Comparison of ENCODE assay signal across 9 mouse cellular contexts in genomic region chr2:166008558-166009392, GRCm38 (mm10). TPM values are rescaled to one million over a fixed set of nuclear protein-coding genes. Genes with fewer than 3 reads are reported as not detected.
DNase-seq lines count a peak whose midpoint lies in the region; ATAC-seq and TF ChIP-seq lines count a peak whose summit lies in the region.
"Had no signal": no experiment of that assay in that cellular context is flagged by ENCODE, and none has a peak within 500 bp of the region (broad histone marks: within the 10 kb centered on the region; RNA-seq: fewer than 3 reads in every experiment).

No protein-coding gene starts in this region.

- no peaks in the 10 kb centered on the region for H3K36me3 ChIP-seq in intestine, embryonic 15.5 days
- H3K36me3 ChIP-seq in intestine, postnatal 0 days (ENCODE audit: control insufficient read depth, insufficient read depth): no peaks in the 10 kb centered on the region
- no peaks in the 10 kb centered on the region for H3K36me3 ChIP-seq in embryonic facial prominence, embryonic 13.5 days
- peaks cover 4% of the 10 kb centered on the region for H3K36me3 ChIP-seq in midbrain, embryonic 10.5 days

- H3K27ac ChIP-seq in intestine, embryonic 15.5 days: no peak overlapping the region
- H3K27ac ChIP-seq in intestine, postnatal 0 days (ENCODE audit: low read depth, low read length): no peak overlapping the region
- H3K27ac ChIP-seq in embryonic facial prominence, embryonic 13.5 days: peak overlapping the region; percentile 28
- peak overlapping the region; percentile 68 for H3K27ac ChIP-seq in midbrain, embryonic 10.5 days (replicated peaks)
- H3K27ac ChIP-seq: liver, embryonic 14.5 days had no signal

- peak; percentile 94 for DNase-seq in ES-CJ7 (ENCODE audit: low read depth, low spot score)
- no peak for DNase-seq in midbrain, embryonic 10.5 days (ENCODE audit: low spot score)
- DNase-seq in right cerebral cortex, adult 2 months (ENCODE audit: low spot score in 2 of 2): no peak
- no peak for DNase-seq in adrenal gland, postnatal 4 days (ENCODE audit: low spot score in 2 of 2)

- H3K27me3 ChIP-seq in intestine, embryonic 15.5 days (replicated peaks): no peaks in the 10 kb centered on the region
- no peaks in the 10 kb centered on the region for H3K27me3 ChIP-seq in intestine, postnatal 0 days (replicated peaks; ENCODE audit: control insufficient read depth, insufficient read depth, low read length)
- no peaks in the 10 kb centered on the region for H3K27me3 ChIP-seq in embryonic facial prominence, embryonic 13.5 days
- no peaks in the 10 kb centered on the region for H3K27me3 ChIP-seq in midbrain, embryonic 10.5 days (ENCODE audit: low read depth, poor library complexity, severe bottlenecking)

- H3K9me3 ChIP-seq in intestine, embryonic 15.5 days: no peaks in the 10 kb centered on the region
- H3K9me3 ChIP-seq in intestine, postnatal 0 days (ENCODE audit: control insufficient read depth): no peaks in the 10 kb centered on the region
- no peaks in the 10 kb centered on the region for H3K9me3 ChIP-seq in embryonic facial prominence, embryonic 13.5 days
- H3K9me3 ChIP-seq in midbrain, embryonic 10.5 days (replicated peaks): no peaks in the 10 kb centered on the region

- peak; percentile 35 for ATAC-seq in intestine, embryonic 15.5 days
- ATAC-seq in intestine, postnatal 0 days: no peak
- no peak for ATAC-seq in embryonic facial prominence, embryonic 13.5 days (ENCODE audit: insufficient number of reproducible peaks, insufficient read depth, low FRiP score, low TSS enrichment, low read depth)
- ATAC-seq in frontal cortex, adult (ENCODE audit: low TSS enrichment): no peak

- H3K4me2 ChIP-seq in intestine, embryonic 15.5 days (replicated peaks): no peak overlapping the region
- no peak overlapping the region for H3K4me2 ChIP-seq in intestine, postnatal 0 days (replicated peaks; ENCODE audit: low read depth)
- no peak overlapping the region for H3K4me2 ChIP-seq in embryonic facial prominence, embryonic 13.5 days

- no peak overlapping the region for H3K9ac ChIP-seq in intestine, embryonic 15.5 days
- no peak overlapping the region for H3K9ac ChIP-seq in intestine, postnatal 0 days (ENCODE audit: low read depth, low read length)
- H3K9ac ChIP-seq in embryonic facial prominence, embryonic 13.5 days: no peak overlapping the region
- H3K9ac ChIP-seq: liver, embryonic 14.5 days had no signal

- WGBS in intestine, embryonic 15.5 days: 55% methylated on average over 8 of the region's 8 CpGs
- WGBS in intestine, postnatal 0 days: 58% methylated on average over 8 of the region's 8 CpGs
- 45% methylated on average over 8 of the region's 8 CpGs for WGBS in embryonic facial prominence, embryonic 13.5 days
- 47% methylated on average over 8 of the region's 8 CpGs for WGBS in midbrain, embryonic 10.5 days

- peaks cover 32% of the 10 kb centered on the region for H3K4me1 ChIP-seq in intestine, embryonic 15.5 days (replicated peaks)
- no peaks in the 10 kb centered on the region; the same call in 1 of the 2 replicates for H3K4me1 ChIP-seq in intestine, postnatal 0 days (replicated peaks; ENCODE audit: control insufficient read depth, insufficient read depth, low read length)
- peaks cover 37% of the 10 kb centered on the region for H3K4me1 ChIP-seq in embryonic facial prominence, embryonic 13.5 days
- H3K4me1 ChIP-seq in midbrain, embryonic 10.5 days: peaks cover 41% of the 10 kb centered on the region

- TF ChIP-seq CTCF in intestine, postnatal 0 days (IDR thresholded peaks at IDR 0.05; ENCODE audit: low read depth): no peak

- H3K4me3 ChIP-seq in intestine, embryonic 15.5 days (replicated peaks): no peak overlapping the region
- no peak overlapping the region for H3K4me3 ChIP-seq in intestine, postnatal 0 days (ENCODE audit: low read depth, low read length)
- no peak overlapping the region for H3K4me3 ChIP-seq in embryonic facial prominence, embryonic 13.5 days
- H3K4me3 ChIP-seq in midbrain, embryonic 10.5 days: no peak overlapping the region

RNA-seq across cellular contexts. Expression of gene Ncoa3, which starts 16.3 kb away (rescaled TPM):
- 10.8 TPM in 2 replicates for polyA plus RNA-seq in intestine, embryonic 15.5 days (2015; fragmentation: Nextera tagmentation; extraction: Ambion mirVana)
- 4.7 and 5.7 TPM in 2 replicates for polyA plus RNA-seq in intestine, postnatal 0 days (2015; fragmentation: Nextera tagmentation; extraction: Ambion mirVana)
- 14.4 and 14.7 TPM in 2 replicates for polyA plus RNA-seq in embryonic facial prominence, embryonic 13.5 days (2015; fragmentation: Nextera tagmentation; extraction: Ambion mirVana)
- polyA plus RNA-seq in midbrain, embryonic 10.5 days (2016; fragmentation: Nextera tagmentation; extraction: Ambion mirVana): 15.2 and 15.9 TPM in 2 replicates
- 10 to 100 TPM; 33.8 to 37.8 TPM for total RNA-seq in adrenal gland, postnatal 4 days (2021)

Comparison
In these comparisons a context has a peak if more than half of its experiments do, and no peak if none do; other contexts are left out.
1. H3K27ac ChIP-seq: peak in embryonic facial prominence, embryonic 13.5 days (single experiment) and midbrain, embryonic 10.5 days (single experiment); none in intestine, embryonic 15.5 days (single experiment) and intestine, postnatal 0 days (single experiment).